Mouse (Mus musculus) intestine, embryonic 16.5 days (tissue): ENCODE data around the gene Farsa. TPM values are rescaled to one million over a fixed set of nuclear protein-coding genes. Genes with fewer than 3 reads are reported as not detected.

Experiments
- ATAC-seq: fragments of 200-750 bp; cut with Nextera tagmentation; 2 replicates; pipeline ENCODE4 v1.8.0; 2017; ENCODE audit warnings: moderate TSS enrichment, moderate library complexity
- H3K27ac ChIP-seq: fragments of 300-500 bp; sonication (generic); 2 replicates; pipeline ENCODE4 v1.5.1; 2014; ENCODE audit warnings: mild to moderate bottlenecking, low read length
- H3K27me3 ChIP-seq: fragments of 300-500 bp; sonication (generic); replicated peaks from 2 replicates; pipeline ENCODE4 v1.6.1; 2014; ENCODE audit warnings: low read length, control low read depth, mixed read lengths; ENCODE audit not compliant: control insufficient read depth, insufficient read depth
- H3K36me3 ChIP-seq: fragments of 300-500 bp; sonication (generic); 2 replicates; pipeline ENCODE4 v1.6.1; 2014; ENCODE audit warnings: low read length, control low read depth; ENCODE audit not compliant: control insufficient read depth, insufficient read depth
- H3K4me1 ChIP-seq: fragments of 300-500 bp; sonication (generic); 2 replicates; pipeline ENCODE4 v1.6.1; 2014; ENCODE audit warnings: low read length, control low read depth, mixed read lengths; ENCODE audit not compliant: control insufficient read depth, insufficient read depth
- H3K4me2 ChIP-seq: fragments of 300-500 bp; sonication (generic); 2 replicates; pipeline ENCODE4 v1.6.1; 2014; ENCODE audit warnings: low read depth, low read length, control low read depth
- H3K4me3 ChIP-seq: fragments of 300-500 bp; sonication (generic); 2 replicates; pipeline ENCODE4 v1.5.1; 2014; ENCODE audit warnings: mild to moderate bottlenecking, low read length
- H3K9ac ChIP-seq: fragments of 300-500 bp; sonication (generic); 2 replicates; pipeline ENCODE4 v1.6.1; 2014; ENCODE audit warnings: low read depth, low read length
- H3K9me3 ChIP-seq: fragments of 300-500 bp; sonication (generic); 2 replicates; pipeline ENCODE4 v1.6.1; 2016; ENCODE audit warnings: low read length, control low read depth; ENCODE audit not compliant: control insufficient read depth
- WGBS: fragments of 180-500 bp; shearing (Covaris S2); extraction: QIAGEN DNeasy Blood & Tissue Kit; methylation state at CpG from one replicate; pipeline ENCODE4 v1.1.7; 2014; 5-methylcytosine and 5-hydroxymethylcytosine counted together
- microRNA-seq: library from miRNA; unstranded; fragments of <30 nt; microRNA quantifications from one replicate; pipeline ENCODE4, GENCODE M21; 2016
- polyA plus RNA-seq: library from polyadenylated mRNA; unstranded; fragments of >200 nt; fragmentation: Nextera tagmentation; extraction: Ambion mirVana; gene quantifications from 2 replicates; pipeline ENCODE4 v1.2.1, GENCODE M21; 2015

The Farsa gene
- polyA plus RNA-seq, 1 experiment from 2014 or later: 91.7 TPM

GRCm38 (mm10) chr8:84913502-84913900, 56.7 kb downstream of the Farsa start:
- H3K4me2 ChIP-seq: peak overlapping the region; percentile 87
- no peaks in the 10 kb centered on the region for H3K36me3 ChIP-seq
- H3K27me3 ChIP-seq: peaks cover 25% of the 10 kb centered on the region
- 14% methylated on average over 9 of the region's 9 CpGs for WGBS
- H3K9me3 ChIP-seq: peaks cover 4% of the 10 kb centered on the region; the same call in 1 of the 2 replicates
- H3K4me3 ChIP-seq: peak overlapping the region; percentile 53
- H3K27ac ChIP-seq: no peak overlapping the region
- ATAC-seq: no peak
- H3K4me1 ChIP-seq: peaks cover 11% of the 10 kb centered on the region; the same call in 1 of the 2 replicates
- peak overlapping the region; percentile 64 for H3K9ac ChIP-seq

- Histone ChIP-seq H3K9ac (no peak overlapping the region), H3K27me3 (peaks cover 25% of the 10 kb centered on the region), H3K4me2 (no peak overlapping the region), H3K27ac (no peak overlapping the region), H3K9me3 (peaks cover 4% of the 10 kb centered on the region; the same call in 1 of the 2 replicates), H3K36me3 (no peaks in the 10 kb centered on the region), H3K4me3 (no peak overlapping the region), H3K4me1 (peaks cover 9% of the 10 kb centered on the region; the same call in 1 of the 2 replicates)
- 28% methylated on average over 4 of the region's 4 CpGs for WGBS
- ATAC-seq: no peak
These were observed 57.2 kb downstream of the Farsa start for GRCm38 (mm10) chr8:84913960-84914359.

- H3K27ac ChIP-seq: no peak overlapping the region
- H3K4me2 ChIP-seq: no peak overlapping the region
- H3K27me3 ChIP-seq: peaks cover 22% of the 10 kb centered on the region
- no peak for ATAC-seq
- H3K36me3 ChIP-seq: no peaks in the 10 kb centered on the region
- H3K4me3 ChIP-seq: no peak overlapping the region
- WGBS: 92% methylated on average over 8 of the region's 8 CpGs
- peaks cover 4% of the 10 kb centered on the region; the same call in 1 of the 2 replicates for H3K9me3 ChIP-seq
- no peak overlapping the region for H3K9ac ChIP-seq
- peaks cover 7% of the 10 kb centered on the region; the same call in 1 of the 2 replicates for H3K4me1 ChIP-seq
These were observed 58.5 kb downstream of the Farsa start for GRCm38 (mm10) chr8:84915269-84915668.

- Histone ChIP-seq H3K27ac (no peak overlapping the region), H3K4me2 (no peak overlapping the region), H3K9ac (no peak overlapping the region), H3K4me3 (no peak overlapping the region), H3K4me1 (peaks cover 3% of the 10 kb centered on the region; the same call in 1 of the 2 replicates), H3K27me3 (peaks cover 7% of the 10 kb centered on the region), H3K36me3 (no peaks in the 10 kb centered on the region), H3K9me3 (peaks cover 4% of the 10 kb centered on the region; the same call in 1 of the 2 replicates)
- 45% methylated on average over 20 of the region's 20 CpGs for WGBS
- no peak for ATAC-seq
These were observed 61.0 kb downstream of the Farsa start for GRCm38 (mm10) chr8:84917781-84918180.

- H3K4me2 ChIP-seq: no peak overlapping the region
- no peak overlapping the region for H3K27ac ChIP-seq
- peaks cover 4% of the 10 kb centered on the region; the same call in 1 of the 2 replicates for H3K9me3 ChIP-seq
- H3K36me3 ChIP-seq: no peaks in the 10 kb centered on the region
- H3K9ac ChIP-seq: no peak overlapping the region
- H3K4me1 ChIP-seq: no peaks in the 10 kb centered on the region
- no peak for ATAC-seq
- WGBS: 92% methylated on average over 15 of the region's 15 CpGs
- H3K27me3 ChIP-seq: peaks cover 3% of the 10 kb centered on the region; the same call in 1 of the 2 replicates
- no peak overlapping the region for H3K4me3 ChIP-seq
These were observed 61.9 kb downstream of the Farsa start for GRCm38 (mm10) chr8:84918646-84919045.

Small RNA genes lying within 50 kb of the gene (microRNA-seq; reads per million reads assigned to microRNA genes)
- gene Mir7069: 2.0 reads per million

Other genes starting within 250 kb of the Farsa start
- 77.7 and 78.7 TPM in 2 replicates for gene Ier2, start 194.1 kb upstream of the Farsa start, polyA plus RNA-seq
- gene Trmt1, start 170.7 kb upstream of the Farsa start, polyA plus RNA-seq: 60.0 and 67.1 TPM in 2 replicates
- 11.0 and 14.8 TPM in 2 replicates for gene Nacc1, start 169.1 kb upstream of the Farsa start, polyA plus RNA-seq
- gene Lyl1, start 155.5 kb upstream of the Farsa start, polyA plus RNA-seq: 4.9 and 5.0 TPM in 2 replicates
- 2.0 and 2.6 TPM in 2 replicates for gene G430095P16Rik, start 134.0 kb upstream of the Farsa start, polyA plus RNA-seq
- 9.7 and 11.8 TPM in 2 replicates for gene Nfix, start 56.6 kb upstream of the Farsa start, polyA plus RNA-seq
- 4.2 and 4.4 TPM in 2 replicates for gene Dand5, start 34.2 kb upstream of the Farsa start, polyA plus RNA-seq
- 61.8 and 63.4 TPM in 2 replicates for gene Gadd45gip1, start 25.5 kb upstream of the Farsa start, polyA plus RNA-seq
- 109 and 115 TPM in 2 replicates for gene Rad23a, start 16.3 kb upstream of the Farsa start, polyA plus RNA-seq
- 1,204 and 1,241 TPM in 2 replicates for gene Calr, start 10.1 kb upstream of the Farsa start, polyA plus RNA-seq
- gene Syce2, start 15.1 kb downstream of the Farsa start, polyA plus RNA-seq: 39.5 and 45.4 TPM in 2 replicates
- gene Gcdh, start 36.9 kb downstream of the Farsa start, polyA plus RNA-seq: 53.3 and 53.8 TPM in 2 replicates
- gene Klf1, start 44.9 kb downstream of the Farsa start, polyA plus RNA-seq: 4.9 and 10.3 TPM in 2 replicates
- gene Dnase2a, start 51.6 kb downstream of the Farsa start, polyA plus RNA-seq: 7.3 and 10.2 TPM in 2 replicates
- 1.2 and 1.6 TPM in 2 replicates for gene Mast1, start 80.4 kb downstream of the Farsa start, polyA plus RNA-seq
- gene Rtbdn, start 90.0 kb downstream of the Farsa start, polyA plus RNA-seq: 0.18 and 0.24 TPM in 2 replicates
- gene Gm49661, start 112.4 kb downstream of the Farsa start, polyA plus RNA-seq: not detected in 2 replicates
- gene Prdx2, start 112.6 kb downstream of the Farsa start, polyA plus RNA-seq: 533 and 590 TPM in 2 replicates
- 102 and 120 TPM in 2 replicates for gene Rnaseh2a, start 112.8 kb downstream of the Farsa start, polyA plus RNA-seq
- 18.2 and 25.5 TPM in 2 replicates for gene Junb, start 121.7 kb downstream of the Farsa start, polyA plus RNA-seq
- gene Hook2, start 133.6 kb downstream of the Farsa start, polyA plus RNA-seq: 96.9 and 108 TPM in 2 replicates
- 0.09 and 0.28 TPM in 2 replicates for gene Best2, start 157.5 kb downstream of the Farsa start, polyA plus RNA-seq
- gene Asna1, start 168.3 kb downstream of the Farsa start, polyA plus RNA-seq: 139 and 144 TPM in 2 replicates
- gene Trir, start 169.8 kb downstream of the Farsa start, polyA plus RNA-seq: 79.0 and 81.4 TPM in 2 replicates
- 21.6 and 22.0 TPM in 2 replicates for gene Tnpo2, start 179.9 kb downstream of the Farsa start, polyA plus RNA-seq
- gene Fbxw9, start 203.1 kb downstream of the Farsa start, polyA plus RNA-seq: 28.2 and 30.7 TPM in 2 replicates
- gene Gm5741, start 211.0 kb downstream of the Farsa start, polyA plus RNA-seq: not detected in 2 replicates
- 56.0 and 57.4 TPM in 2 replicates for gene Dhps, start 214.8 kb downstream of the Farsa start, polyA plus RNA-seq
- 138 and 146 TPM in 2 replicates for gene Wdr83os, start 223.8 kb downstream of the Farsa start, polyA plus RNA-seq
- 39.7 and 43.8 TPM in 2 replicates for gene Wdr83, start 224.3 kb downstream of the Farsa start, polyA plus RNA-seq
- 72.4 and 85.5 TPM in 2 replicates for gene Man2b1, start 226.3 kb downstream of the Farsa start, polyA plus RNA-seq